Mouse (Mus musculus): ENCODE measurements around the gene Armc7. TPM values are rescaled to one million over a fixed set of nuclear protein-coding genes. Genes with fewer than 3 reads are reported as not detected.
A peak's percentile ranks its signal among the peaks of the same experiment; 100 is the strongest.

Armc7 gene
- 16.8 and 19.4 TPM in 2 replicates for polyA plus RNA-seq (2015; fragmentation: Nextera tagmentation; extraction: Ambion mirVana)

DNA sequence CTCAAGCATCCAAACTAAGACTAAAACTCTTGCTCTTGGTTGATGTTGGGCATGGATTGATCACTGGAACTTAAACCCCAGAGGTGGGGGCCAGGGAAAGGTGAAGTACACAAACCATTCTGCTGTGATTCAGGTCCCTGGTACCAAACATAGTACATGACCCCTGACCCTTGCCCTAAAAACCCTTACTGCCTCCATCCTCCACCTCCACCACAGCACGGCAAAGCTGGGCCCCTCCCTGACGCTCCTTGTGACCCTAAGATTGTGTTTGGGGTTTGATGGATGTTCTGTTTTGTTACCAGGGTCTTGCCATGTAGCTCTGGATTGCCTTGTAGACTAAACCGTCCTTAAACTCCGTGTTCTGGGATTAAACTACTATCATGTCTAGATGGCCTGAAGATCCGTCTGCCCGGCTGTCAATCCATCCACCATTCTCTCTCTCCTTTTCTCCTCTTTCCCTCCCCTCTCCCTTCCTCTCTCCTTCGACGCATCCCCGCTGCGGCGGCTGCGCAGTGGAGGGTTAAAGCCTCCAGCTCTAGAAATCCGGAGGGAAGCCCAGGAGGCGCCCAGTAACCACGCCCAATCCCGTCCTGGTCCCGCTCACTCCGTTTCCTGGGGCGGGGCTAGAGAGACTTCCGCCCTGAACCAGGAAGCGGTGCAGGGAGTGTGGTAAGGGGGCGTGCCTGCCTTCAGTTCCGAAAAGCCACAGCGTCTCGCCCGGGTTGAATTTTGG lies at the start of gene Armc7:
Gene Armc7, plus strand, starts transcription at position 643 of the 733 bp plus-strand sequence.
- Histone ChIP-seq H3K9me3 (ENCODE audit: control insufficient read depth, low read length) (no peaks in the 10 kb centered on the region), H3K4me1 (ENCODE audit: control insufficient read depth, insufficient read depth, low read depth, low read length) (peaks cover 25% of the 10 kb centered on the region), H3K27me3 (replicated peaks; ENCODE audit: control insufficient read depth, insufficient read depth, low read length) (no peaks in the 10 kb centered on the region), H3K9ac (ENCODE audit: low read depth, low read length) (peak within 1 kb of the TSS; percentile 78), H3K4me2 (ENCODE audit: low read length) (peak within 1 kb of the TSS; percentile 75), H3K27ac (ENCODE audit: low read depth, low read length) (peak within 1 kb of the TSS; percentile 86), H3K36me3 (ENCODE audit: control insufficient read depth, insufficient read depth, low read length) (no peaks in the 10 kb centered on the region), H3K4me3 (ENCODE audit: low read length) (peak within 1 kb of the TSS; percentile 80)
- under 1% methylated on average over 26 of the region's 26 CpGs for WGBS
- peak; percentile 97 for ATAC-seq

DNA sequence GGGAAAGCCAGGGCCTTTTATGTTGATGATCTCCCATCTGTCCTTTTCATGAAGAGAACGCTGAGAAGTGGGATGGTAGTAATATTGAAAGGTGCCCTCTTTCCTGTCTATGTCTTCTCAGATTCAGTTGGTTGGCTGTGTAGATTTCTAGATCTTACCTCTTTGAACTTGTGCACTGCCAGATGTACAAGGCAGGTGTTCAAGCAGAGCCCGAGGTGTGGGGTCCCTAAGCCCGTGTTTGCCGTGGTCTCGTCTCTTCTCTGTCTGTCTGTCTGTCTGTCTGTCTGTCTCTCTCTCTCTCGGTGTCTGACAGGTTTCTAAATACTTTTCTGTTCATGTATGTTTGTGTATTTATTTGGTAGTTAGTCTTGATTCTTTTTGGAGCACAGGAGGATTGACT lies 49.8 kb upstream of the Armc7 start:
- WGBS, result 93% methylated on average over 6 of the region's 6 CpGs
- Histone ChIP-seq H3K27me3 (replicated peaks; ENCODE audit: control insufficient read depth, insufficient read depth, low read length) (no peaks in the 10 kb centered on the region), H3K27ac (ENCODE audit: low read depth, low read length) (no peak overlapping the region), H3K36me3 (ENCODE audit: control insufficient read depth, insufficient read depth, low read length) (peaks cover 15% of the 10 kb centered on the region), H3K4me3 (ENCODE audit: low read length) (no peak overlapping the region), H3K9ac (ENCODE audit: low read depth, low read length) (no peak overlapping the region), H3K4me2 (ENCODE audit: low read length) (no peak overlapping the region), H3K4me1 (ENCODE audit: control insufficient read depth, insufficient read depth, low read depth, low read length) (peaks cover 17% of the 10 kb centered on the region), H3K9me3 (ENCODE audit: control insufficient read depth, low read length) (no peaks in the 10 kb centered on the region)
- ATAC-seq, result no peak

DNA sequence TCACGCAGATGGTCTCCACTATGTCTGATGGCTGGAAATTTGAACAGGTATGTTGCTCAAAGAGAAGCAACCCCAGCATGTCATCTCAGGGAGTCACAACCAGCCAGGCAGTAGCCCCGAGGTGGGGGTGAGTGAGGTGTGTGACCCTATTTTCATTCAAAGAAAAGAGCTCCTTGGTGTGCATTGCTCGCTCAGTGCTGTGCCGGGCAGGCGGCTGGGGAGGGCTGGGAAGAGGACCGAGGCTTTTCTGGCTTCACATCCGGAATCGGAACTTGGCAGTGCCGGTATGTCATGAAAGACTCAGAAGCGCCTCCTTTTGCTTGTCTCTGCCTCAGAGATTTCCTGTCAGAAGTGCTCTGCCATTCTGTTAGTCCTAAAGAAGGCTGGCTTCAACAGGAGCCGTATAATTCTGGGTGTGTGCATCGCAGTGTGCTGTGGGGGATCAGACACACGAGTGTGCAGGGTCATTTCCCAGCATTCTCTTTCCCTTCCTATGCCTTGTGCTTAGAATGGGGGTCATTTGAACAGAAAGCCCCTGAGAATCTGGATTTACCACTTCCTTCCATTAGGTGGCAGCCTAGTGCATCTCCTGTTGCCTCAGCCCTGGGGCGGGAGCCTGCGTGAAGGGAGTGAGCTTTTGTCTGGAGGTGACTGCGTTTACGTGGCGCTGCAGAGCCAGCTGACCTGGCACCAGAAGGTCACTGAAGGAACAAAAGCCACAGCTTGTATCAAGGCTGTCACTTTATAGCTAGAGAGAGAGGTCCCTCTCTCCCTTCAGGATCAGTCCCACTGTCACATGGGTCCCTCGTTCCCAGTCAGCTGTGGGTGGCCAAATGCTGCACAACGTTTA lies 47.8 kb upstream of the Armc7 start:
- Histone ChIP-seq H3K9me3 (ENCODE audit: control insufficient read depth, low read length) (no peaks in the 10 kb centered on the region), H3K4me3 (ENCODE audit: low read length) (0 out of 2 replicates have a peak overlapping the region, but pooled peaks have one; percentile 10), H3K4me1 (ENCODE audit: control insufficient read depth, insufficient read depth, low read depth, low read length) (peaks cover 6% of the 10 kb centered on the region), H3K9ac (ENCODE audit: low read depth, low read length) (peak overlapping the region; percentile 55), H3K27ac (ENCODE audit: low read depth, low read length) (peak overlapping the region; percentile 62; the same call in 1 of the 2 replicates), H3K27me3 (replicated peaks; ENCODE audit: control insufficient read depth, insufficient read depth, low read length) (no peaks in the 10 kb centered on the region), H3K4me2 (ENCODE audit: low read length) (peak overlapping the region; percentile 48), H3K36me3 (ENCODE audit: control insufficient read depth, insufficient read depth, low read length) (peaks cover 26% of the 10 kb centered on the region)
- peak; percentile 83 for ATAC-seq
- 33% methylated on average over 20 of the region's 20 CpGs for WGBS

DNA sequence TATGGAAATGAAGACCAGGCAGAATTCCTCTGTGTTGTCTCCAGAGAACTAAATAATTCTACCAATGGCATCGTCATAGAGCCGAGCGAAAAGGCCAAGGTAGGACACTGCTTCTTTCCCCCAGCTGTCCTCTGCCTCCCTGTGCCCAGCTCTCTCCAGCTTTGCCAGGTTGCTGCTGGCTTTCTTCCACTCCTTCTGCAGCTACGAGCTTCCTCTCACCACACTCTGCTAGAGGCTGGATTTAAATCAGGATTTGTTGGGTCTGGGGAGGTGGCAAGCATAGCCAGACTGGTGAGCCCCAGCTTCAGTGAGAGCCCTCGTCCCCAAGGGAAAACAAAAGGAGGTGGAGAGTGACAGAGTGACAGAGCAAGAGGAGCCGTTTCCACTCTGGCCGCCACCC lies 46.2 kb upstream of the Armc7 start:
- WGBS, result 88% methylated on average over 7 of the region's 7 CpGs
- no peak overlapping the region for H3K4me2 ChIP-seq (ENCODE audit: low read length)
- no peaks in the 10 kb centered on the region for H3K27me3 ChIP-seq (replicated peaks; ENCODE audit: control insufficient read depth, insufficient read depth, low read length)
- H3K4me1 ChIP-seq (ENCODE audit: control insufficient read depth, insufficient read depth, low read depth, low read length), result peaks cover 6% of the 10 kb centered on the region
- no peak overlapping the region for H3K4me3 ChIP-seq (ENCODE audit: low read length)
- H3K9me3 ChIP-seq (ENCODE audit: control insufficient read depth, low read length), result no peaks in the 10 kb centered on the region
- peaks cover 26% of the 10 kb centered on the region for H3K36me3 ChIP-seq (ENCODE audit: control insufficient read depth, insufficient read depth, low read length)
- ATAC-seq, result no peak
- H3K27ac ChIP-seq (ENCODE audit: low read depth, low read length), result no peak overlapping the region
- H3K9ac ChIP-seq (ENCODE audit: low read depth, low read length), result no peak overlapping the region

DNA sequence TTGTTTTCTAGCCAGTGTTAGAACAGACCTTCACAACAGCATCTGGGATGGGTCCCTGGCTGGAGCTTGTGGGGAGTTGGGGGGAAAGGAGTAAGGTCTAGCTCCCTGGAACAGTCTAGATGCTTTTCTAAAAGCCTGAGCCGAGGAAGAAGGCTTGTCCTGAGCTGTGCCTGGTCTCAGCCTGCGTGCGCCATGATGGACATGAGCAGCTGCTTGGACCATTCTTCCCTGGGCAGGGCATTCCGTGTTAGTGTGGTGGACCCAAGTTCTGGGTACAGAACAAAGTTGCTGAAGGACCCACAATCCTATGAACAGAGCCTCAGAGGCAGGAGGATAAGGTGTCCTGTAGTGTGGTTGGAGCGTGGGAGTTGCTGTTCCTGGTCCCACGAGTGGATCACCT lies 44.9 kb upstream of the Armc7 start:
- H3K36me3 ChIP-seq (ENCODE audit: control insufficient read depth, insufficient read depth, low read length), result peaks cover 26% of the 10 kb centered on the region
- no peak overlapping the region for H3K27ac ChIP-seq (ENCODE audit: low read depth, low read length)
- no peak for ATAC-seq
- no peaks in the 10 kb centered on the region for H3K27me3 ChIP-seq (replicated peaks; ENCODE audit: control insufficient read depth, insufficient read depth, low read length)
- WGBS, result 96% methylated on average over 6 of the region's 6 CpGs
- no peaks in the 10 kb centered on the region for H3K9me3 ChIP-seq (ENCODE audit: control insufficient read depth, low read length)
- H3K4me2 ChIP-seq (ENCODE audit: low read length), result no peak overlapping the region
- no peak overlapping the region for H3K4me3 ChIP-seq (ENCODE audit: low read length)
- H3K4me1 ChIP-seq (ENCODE audit: control insufficient read depth, insufficient read depth, low read depth, low read length), result peaks cover 8% of the 10 kb centered on the region
- H3K9ac ChIP-seq (ENCODE audit: low read depth, low read length), result no peak overlapping the region

DNA sequence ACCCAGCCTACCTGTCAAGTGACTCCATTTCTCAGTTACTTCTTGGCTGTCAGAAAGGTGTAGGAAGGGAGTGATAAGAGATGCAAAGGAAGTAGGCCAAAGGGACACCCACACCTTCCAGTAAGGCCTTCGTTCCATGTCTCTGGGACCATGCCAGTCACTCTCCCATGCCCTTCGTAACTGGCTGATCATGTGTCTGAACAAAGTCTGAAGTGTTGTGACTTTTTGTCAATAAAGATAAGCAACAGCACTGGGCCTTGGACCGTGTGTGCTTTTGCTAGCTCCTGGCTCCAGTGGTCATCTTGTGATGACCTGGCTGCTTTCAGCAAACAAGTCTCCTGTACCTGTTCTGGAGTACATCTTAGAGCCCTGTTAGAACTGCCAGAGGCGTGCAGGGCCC lies 42.7 kb upstream of the Armc7 start:
- no peak for ATAC-seq
- Histone ChIP-seq H3K36me3 (ENCODE audit: control insufficient read depth, insufficient read depth, low read length) (peaks cover 26% of the 10 kb centered on the region), H3K4me2 (ENCODE audit: low read length) (no peak overlapping the region), H3K9me3 (ENCODE audit: control insufficient read depth, low read length) (no peaks in the 10 kb centered on the region), H3K4me1 (ENCODE audit: control insufficient read depth, insufficient read depth, low read depth, low read length) (peaks cover 13% of the 10 kb centered on the region), H3K9ac (ENCODE audit: low read depth, low read length) (no peak overlapping the region), H3K27ac (ENCODE audit: low read depth, low read length) (no peak overlapping the region), H3K27me3 (replicated peaks; ENCODE audit: control insufficient read depth, insufficient read depth, low read length) (no peaks in the 10 kb centered on the region), H3K4me3 (ENCODE audit: low read length) (no peak overlapping the region)
- WGBS, result 86% methylated on average over 4 of the region's 4 CpGs

DNA sequence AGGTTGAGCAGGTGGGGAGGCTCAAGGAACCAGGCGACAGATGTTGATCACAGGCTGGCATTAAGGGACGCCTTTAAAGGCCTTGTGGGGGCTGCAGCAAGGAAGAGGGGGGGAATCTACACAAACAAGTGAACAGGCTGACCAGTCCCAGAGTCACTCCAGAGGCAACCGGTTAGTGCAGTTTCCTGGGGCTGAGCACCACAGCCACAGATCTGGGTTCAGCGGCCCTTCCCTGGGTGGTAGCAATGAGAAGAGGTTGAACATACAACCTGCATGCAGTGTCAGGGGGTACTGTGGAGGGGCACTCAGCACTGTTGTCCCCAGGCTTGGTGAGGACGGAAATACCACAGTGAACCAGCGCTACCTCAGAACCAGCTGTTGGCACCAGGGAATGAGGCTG lies 42.1 kb upstream of the Armc7 start:
- H3K36me3 ChIP-seq (ENCODE audit: control insufficient read depth, insufficient read depth, low read length), result peaks cover 26% of the 10 kb centered on the region
- H3K9ac ChIP-seq (ENCODE audit: low read depth, low read length), result no peak overlapping the region
- 75% methylated on average over 6 of the region's 6 CpGs for WGBS
- H3K9me3 ChIP-seq (ENCODE audit: control insufficient read depth, low read length), result no peaks in the 10 kb centered on the region
- ATAC-seq, result no peak
- no peak overlapping the region for H3K4me3 ChIP-seq (ENCODE audit: low read length)
- H3K27me3 ChIP-seq (replicated peaks; ENCODE audit: control insufficient read depth, insufficient read depth, low read length), result no peaks in the 10 kb centered on the region
- H3K4me2 ChIP-seq (ENCODE audit: low read length), result no peak overlapping the region
- H3K27ac ChIP-seq (ENCODE audit: low read depth, low read length), result no peak overlapping the region
- H3K4me1 ChIP-seq (ENCODE audit: control insufficient read depth, insufficient read depth, low read depth, low read length), result peaks cover 10% of the 10 kb centered on the region

DNA sequence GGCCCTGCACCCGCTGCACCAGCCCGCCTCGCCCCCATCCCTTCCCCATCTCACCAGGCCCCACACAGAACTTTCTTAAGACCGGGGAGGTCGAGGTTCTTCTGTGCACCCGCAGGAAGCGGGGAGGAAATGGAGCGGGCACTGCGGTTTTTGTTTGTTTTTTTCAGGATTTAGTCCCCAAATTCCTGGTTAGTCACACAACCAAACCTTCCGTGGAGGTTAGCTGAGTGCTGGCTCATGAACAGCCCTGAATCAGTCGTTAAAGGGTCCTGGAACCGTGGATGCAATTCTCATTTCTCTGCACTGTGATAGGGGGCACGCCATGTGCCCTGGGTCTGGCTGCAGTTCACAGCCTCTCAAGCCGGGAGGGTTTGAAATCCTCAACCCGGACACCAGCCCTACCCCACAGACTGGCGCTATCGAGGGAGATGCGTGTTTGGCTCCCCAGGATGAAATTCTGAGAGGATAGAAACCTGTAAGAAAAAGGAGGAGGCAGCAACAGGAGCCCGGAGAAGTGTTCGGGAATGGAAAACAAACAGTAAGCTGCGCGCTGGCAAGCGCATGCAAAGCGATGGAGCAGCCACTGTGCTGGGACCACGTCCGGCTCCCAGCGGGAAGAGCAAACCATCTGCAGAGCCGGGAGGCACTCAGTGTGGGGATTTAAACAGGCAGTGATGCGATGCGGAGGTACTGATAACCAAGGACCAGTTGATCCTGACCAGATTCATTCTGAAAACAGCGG lies 39.7 kb upstream of the Armc7 start:
- Histone ChIP-seq H3K4me3 (ENCODE audit: low read length) (peak overlapping the region; percentile 29), H3K4me1 (ENCODE audit: control insufficient read depth, insufficient read depth, low read depth, low read length) (peaks cover 10% of the 10 kb centered on the region), H3K36me3 (ENCODE audit: control insufficient read depth, insufficient read depth, low read length) (peaks cover 10% of the 10 kb centered on the region), H3K27me3 (replicated peaks; ENCODE audit: control insufficient read depth, insufficient read depth, low read length) (no peaks in the 10 kb centered on the region), H3K27ac (ENCODE audit: low read depth, low read length) (no peak overlapping the region), H3K9me3 (ENCODE audit: control insufficient read depth, low read length) (no peaks in the 10 kb centered on the region), H3K9ac (ENCODE audit: low read depth, low read length) (peak overlapping the region; percentile 45), H3K4me2 (ENCODE audit: low read length) (peak overlapping the region; percentile 65)
- 5% methylated on average over 31 of the region's 31 CpGs for whole genome bisulfite sequencing
- peak; percentile 67 for ATAC-seq
